Mouse (Mus musculus) liver, postnatal 0 days (tissue): ENCODE data around the gene Ahdc1.

ENCODE experiments used
- CTCF ChIP-seq: sonication (generic); IDR thresholded peaks from 2 replicates; pipeline ENCODE4 v1.5.1; 2016; ENCODE audit warnings: antibody characterized with exemption, low read depth
- EP300 ChIP-seq: IDR thresholded peaks from 2 replicates; pipeline ENCODE4 v1.6.1; 2016; ENCODE audit warnings: antibody characterized with exemption, low read depth, mild to moderate bottlenecking

DNA sequence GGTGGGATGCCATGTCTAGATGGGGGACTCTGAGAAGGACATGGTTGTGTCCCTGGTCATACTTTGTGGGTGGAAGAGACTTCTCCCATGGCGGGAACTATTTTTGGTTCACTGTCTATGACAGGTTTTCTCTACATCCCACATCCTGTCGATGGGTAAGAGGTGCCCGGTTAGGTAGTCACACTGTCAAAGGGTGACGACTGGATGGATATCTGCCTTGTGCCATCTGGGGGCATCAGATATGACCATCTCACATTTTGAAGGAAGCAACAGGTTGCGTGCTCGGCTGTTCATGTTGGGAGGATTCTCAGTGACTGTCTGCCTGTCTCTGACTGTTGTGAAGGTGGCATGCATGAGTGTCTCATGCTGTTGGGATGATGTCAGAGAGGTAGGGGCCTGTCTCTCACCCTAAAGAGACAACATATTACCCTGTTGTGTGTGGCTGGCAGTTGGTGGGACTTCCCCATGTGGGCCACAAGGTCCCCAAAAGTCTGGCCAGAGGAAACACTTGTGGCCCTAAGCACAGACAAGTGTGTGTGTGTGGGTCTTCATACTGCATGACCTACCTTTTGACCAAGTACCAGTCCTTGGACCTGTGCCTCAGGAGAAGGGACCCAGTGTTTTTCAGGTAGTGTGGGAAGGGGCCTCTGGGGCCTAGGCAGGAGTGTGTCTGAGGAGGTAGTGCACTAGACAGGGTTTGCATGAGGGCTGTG is 39.9 kb downstream of the Ahdc1 start:
- TF ChIP-seq CTCF (no peak), EP300 (no peak)
